Mouse (Mus musculus): ENCODE measurements around the gene Siah1a. TPM values are rescaled to one million over a fixed set of nuclear protein-coding genes. Genes with fewer than 3 reads are reported as not detected.

Siah1a gene
- polyA plus RNA-seq, 1 experiment from 2014 or later, result 45.7 TPM

DNA sequence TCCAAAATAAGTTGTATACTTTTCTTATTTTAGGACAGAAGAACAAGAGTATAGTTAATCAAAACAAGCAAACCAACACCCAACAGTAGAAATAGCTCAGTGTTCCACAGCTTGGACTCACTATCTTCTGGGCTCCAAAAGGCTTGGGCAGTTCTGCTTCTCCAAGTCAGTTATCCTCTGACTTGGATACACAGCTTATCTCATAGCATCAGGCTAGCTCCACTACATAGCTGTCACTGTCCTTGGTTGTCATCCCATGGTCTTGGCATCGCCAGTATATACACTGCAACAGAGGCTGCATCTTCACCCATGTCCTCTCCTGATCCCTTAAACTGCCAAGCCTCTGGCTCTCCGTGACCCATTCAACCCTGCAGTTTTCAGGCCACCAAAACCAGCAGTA lies 50.0 kb downstream of the Siah1a start:
- Histone ChIP-seq H3K27ac (replicated peaks) (no peak overlapping the region), H3K9me3 (replicated peaks) (no peaks in the 10 kb centered on the region), H3K9ac (no peak overlapping the region), H3K4me3 (replicated peaks) (no peak overlapping the region), H3K4me1 (no peaks in the 10 kb centered on the region), H3K4me2 (replicated peaks) (no peak overlapping the region), H3K36me3 (peaks cover 7% of the 10 kb centered on the region; the same call in 1 of the 2 replicates), H3K27me3 (no peaks in the 10 kb centered on the region)
- 92% methylated on average over 2 of the region's 2 CpGs for WGBS
- no peak for ATAC-seq (ENCODE audit: insufficient number of reproducible peaks, low FRiP score, low TSS enrichment, low read depth)

DNA sequence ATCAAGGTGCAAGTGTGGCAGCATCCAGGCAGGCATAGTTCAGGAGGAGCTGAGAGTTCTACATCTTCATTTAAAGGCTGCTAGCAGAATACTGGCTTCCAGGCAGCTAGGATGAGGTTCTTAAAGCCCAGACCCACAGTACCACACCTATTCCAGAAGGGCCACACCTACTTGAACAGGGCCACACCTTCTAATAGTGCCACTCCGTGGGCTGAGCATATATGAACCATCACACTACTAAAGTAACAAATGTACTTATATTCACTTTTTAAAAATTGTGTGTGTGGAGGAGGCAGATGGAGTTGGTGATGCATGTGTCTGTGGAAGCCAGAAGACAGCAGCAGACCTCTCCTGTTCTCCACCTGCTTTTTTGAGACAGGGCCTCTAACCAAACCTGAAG lies 51.7 kb downstream of the Siah1a start:
- 62% methylated on average over 1 of the region's 1 CpGs for WGBS
- H3K27me3 ChIP-seq, result no peaks in the 10 kb centered on the region
- no peaks in the 10 kb centered on the region for H3K4me1 ChIP-seq
- H3K4me3 ChIP-seq (replicated peaks), result no peak overlapping the region
- H3K4me2 ChIP-seq (replicated peaks), result no peak overlapping the region
- no peak overlapping the region for H3K27ac ChIP-seq (replicated peaks)
- ATAC-seq (ENCODE audit: insufficient number of reproducible peaks, low FRiP score, low TSS enrichment, low read depth), result no peak
- no peaks in the 10 kb centered on the region for H3K9me3 ChIP-seq (replicated peaks)
- H3K9ac ChIP-seq, result no peak overlapping the region
- H3K36me3 ChIP-seq, result no peaks in the 10 kb centered on the region

DNA sequence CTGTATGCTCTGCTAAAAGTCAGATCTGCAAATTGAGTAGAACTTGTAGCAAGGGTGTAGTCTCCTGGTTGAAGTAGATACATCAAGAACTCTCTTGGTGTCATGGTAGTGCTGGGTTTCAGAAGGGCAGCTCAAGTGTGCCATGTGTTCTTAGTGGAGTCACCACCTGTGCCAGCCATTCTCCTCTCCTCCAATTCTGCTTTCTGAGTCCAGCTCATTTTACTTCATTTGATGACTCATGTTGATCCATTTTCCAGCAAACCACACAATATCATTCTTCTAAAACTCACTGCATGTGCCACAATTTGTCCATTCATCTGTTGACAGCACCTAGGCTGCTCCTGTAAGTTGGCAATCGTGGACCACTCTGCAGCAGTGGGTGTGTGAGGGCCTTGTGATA lies 53.6 kb downstream of the Siah1a start:
- no peak overlapping the region for H3K27ac ChIP-seq (replicated peaks)
- no peak for ATAC-seq (ENCODE audit: insufficient number of reproducible peaks, low FRiP score, low TSS enrichment, low read depth)
- no peaks in the 10 kb centered on the region for H3K27me3 ChIP-seq
- H3K4me2 ChIP-seq (replicated peaks), result no peak overlapping the region
- H3K9me3 ChIP-seq (replicated peaks), result no peaks in the 10 kb centered on the region
- no peak overlapping the region for H3K9ac ChIP-seq
- no peaks in the 10 kb centered on the region for H3K36me3 ChIP-seq
- 79% methylated on average over 1 of the region's 1 CpGs for WGBS
- no peaks in the 10 kb centered on the region for H3K4me1 ChIP-seq
- no peak overlapping the region for H3K4me3 ChIP-seq (replicated peaks)

DNA sequence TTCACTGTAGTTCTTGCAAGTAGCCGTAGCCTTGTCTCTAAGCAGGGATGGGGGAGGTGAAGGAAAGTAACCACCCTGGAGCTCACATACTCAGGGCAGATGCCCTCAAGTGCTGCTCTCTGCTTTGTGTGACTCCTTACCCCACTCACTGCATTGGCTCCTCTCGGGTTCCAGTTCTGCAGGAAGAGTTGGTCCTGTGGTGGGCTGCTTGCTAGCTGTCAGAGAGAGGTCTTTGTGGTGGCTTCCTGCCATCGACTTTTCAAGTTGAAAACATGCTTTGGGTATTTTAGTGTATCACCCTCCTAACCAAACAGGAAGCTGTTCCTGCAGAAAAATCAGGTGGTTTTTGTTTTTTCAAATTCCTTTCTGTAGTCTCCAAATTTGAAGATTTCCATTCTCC lies 59.1 kb downstream of the Siah1a start:
- Histone ChIP-seq H3K4me2 (replicated peaks) (no peak overlapping the region), H3K9ac (no peak overlapping the region), H3K27me3 (no peaks in the 10 kb centered on the region), H3K9me3 (replicated peaks) (no peaks in the 10 kb centered on the region), H3K4me1 (no peaks in the 10 kb centered on the region), H3K36me3 (no peaks in the 10 kb centered on the region), H3K4me3 (replicated peaks) (no peak overlapping the region), H3K27ac (replicated peaks) (no peak overlapping the region)
- WGBS, result 45% methylated on average over 3 of the region's 3 CpGs
- no peak for ATAC-seq (ENCODE audit: insufficient number of reproducible peaks, low FRiP score, low TSS enrichment, low read depth)

Other genes starting within 250 kb of the Siah1a start
- gene Abcc12, start 165.2 kb downstream of the Siah1a start, polyA plus RNA-seq (2015; fragmentation: Nextera tagmentation; extraction: Ambion mirVana), result 0.41 and 0.51 TPM in 2 replicates
- 50.6 and 54.2 TPM in 2 replicates for gene Lonp2, start 121.9 kb downstream of the Siah1a start, polyA plus RNA-seq (2015; fragmentation: Nextera tagmentation; extraction: Ambion mirVana)
- gene Gm10638, start 235 bp downstream of the Siah1a start, polyA plus RNA-seq (2015; fragmentation: Nextera tagmentation; extraction: Ambion mirVana), result 4.2 and 4.8 TPM in 2 replicates
- 9.7 and 10.7 TPM in 2 replicates for gene N4bp1, start 139.3 kb upstream of the Siah1a start, polyA plus RNA-seq (2015; fragmentation: Nextera tagmentation; extraction: Ambion mirVana)